Mouse (Mus musculus): Measurements from ENCODE around the gene Dock3.

- TF ChIP-seq CTCF (conservative IDR thresholded peaks at IDR 0.05; ENCODE audit: low read length), result peak; percentile 57
- no peak for TF ChIP-seq NANOG (IDR thresholded peaks at IDR 0.05; ENCODE audit: borderline replicate concordance, low read length)
Observed at GRCm38 (mm10) chr9:106903791-106904134, 327.9 kb downstream of the Dock3 start.

All from E14TG2a.4 (cell line).